Mouse (Mus musculus): ENCODE results near the gene Mmd.

DNA sequence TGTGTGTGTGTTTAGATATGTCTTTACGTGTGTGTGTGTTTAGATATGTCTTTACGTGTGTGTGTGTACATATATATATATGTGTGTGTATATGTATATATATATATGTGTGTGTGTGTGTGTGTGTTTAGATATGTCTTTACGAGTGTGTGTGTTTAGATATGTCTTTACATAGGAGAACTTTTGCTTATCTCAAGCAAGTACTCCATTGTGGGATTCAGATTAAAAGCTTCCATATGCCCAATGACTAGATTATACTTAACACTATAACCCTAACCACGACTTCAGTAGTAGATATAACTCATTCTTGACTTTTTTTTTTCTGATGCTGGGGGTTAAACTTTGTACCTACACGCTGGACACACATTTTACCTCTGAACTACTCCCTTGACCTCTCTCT is 30.8 kb downstream of the Mmd start:
- TF ChIP-seq POLR2A (IDR thresholded peaks at IDR 0.05; ENCODE audit: insufficient read depth, low read depth, low read length) = no peak
- no peak for TF ChIP-seq CTCF (IDR thresholded peaks at IDR 0.05)
- no peak for TF ChIP-seq EP300 (IDR thresholded peaks at IDR 0.05; ENCODE audit: insufficient read depth, low read depth, low read length)

Measured in heart, adult 2 months (tissue).